8 mouse cellular contexts compared by ENCODE assay signal in genomic region chr7:59229183-59229911, GRCm38 (mm10). TPM values are rescaled to one million over a fixed set of nuclear protein-coding genes. Genes with fewer than 3 reads are reported as not detected.
DNase-seq lines count a peak whose midpoint lies in the region; ATAC-seq lines count a peak whose summit lies in the region.

No protein-coding gene starts in this region.

- H3K9me3 ChIP-seq in embryonic facial prominence, embryonic 15.5 days (replicated peaks), result no peaks in the 10 kb centered on the region
- no peaks in the 10 kb centered on the region for H3K9me3 ChIP-seq in heart, embryonic 10.5 days
- H3K9me3 ChIP-seq in liver, embryonic 16.5 days (replicated peaks; ENCODE audit: control insufficient read depth, low read length), result no peaks in the 10 kb centered on the region
- H3K9me3 ChIP-seq in neural tube, embryonic 12.5 days, result no peaks in the 10 kb centered on the region

- 0 out of 2 replicates have a peak, but pooled peaks cover 3% of the 10 kb centered on the region for H3K4me1 ChIP-seq in embryonic facial prominence, embryonic 15.5 days
- no peaks in the 10 kb centered on the region for H3K4me1 ChIP-seq in heart, embryonic 10.5 days
- H3K4me1 ChIP-seq in liver, embryonic 16.5 days (ENCODE audit: control insufficient read depth, low read depth, low read length), result peaks cover 5% of the 10 kb centered on the region; the same call in 1 of the 2 replicates
- H3K4me1 ChIP-seq in neural tube, embryonic 12.5 days, result 0 out of 2 replicates have a peak, but pooled peaks cover 8% of the 10 kb centered on the region

- ATAC-seq in embryonic facial prominence, embryonic 15.5 days (ENCODE audit: insufficient number of reproducible peaks, low FRiP score, low TSS enrichment, low read depth), result peak; percentile 67
- peak; percentile 17 for ATAC-seq in liver, embryonic 16.5 days (ENCODE audit: low read depth)
- peak; percentile 77 for ATAC-seq in neural tube, embryonic 12.5 days (ENCODE audit: low FRiP score, low read depth)

- WGBS in embryonic facial prominence, embryonic 15.5 days, result under 1% methylated on average over 51 of the region's 52 CpGs
- WGBS in heart, embryonic 10.5 days, result under 1% methylated on average over 52 of the region's 52 CpGs
- under 1% methylated on average over 52 of the region's 52 CpGs for WGBS in liver, embryonic 16.5 days (ENCODE audit: insufficient replicate concordance)
- WGBS in neural tube, embryonic 12.5 days, result under 1% methylated on average over 52 of the region's 52 CpGs

- H3K4me3 ChIP-seq in embryonic facial prominence, embryonic 15.5 days (replicated peaks), result peak overlapping the region; percentile 94
- peak overlapping the region; percentile 82 for H3K4me3 ChIP-seq in heart, embryonic 10.5 days
- peak overlapping the region; percentile 99 for H3K4me3 ChIP-seq in liver, embryonic 16.5 days (ENCODE audit: low read depth, low read length)
- H3K4me3 ChIP-seq in neural tube, embryonic 12.5 days, result peak overlapping the region; percentile 99

- H3K9ac ChIP-seq in embryonic facial prominence, embryonic 15.5 days, result peak overlapping the region; percentile 98
- H3K9ac ChIP-seq in liver, embryonic 16.5 days (ENCODE audit: low read depth, low read length), result peak overlapping the region; percentile 98
- H3K9ac ChIP-seq in neural tube, embryonic 12.5 days, result peak overlapping the region; percentile 97

- H3K27ac ChIP-seq in embryonic facial prominence, embryonic 15.5 days (replicated peaks), result peak overlapping the region; percentile 99
- H3K27ac ChIP-seq in heart, embryonic 10.5 days, result peak overlapping the region; percentile 95
- peak overlapping the region; percentile 96 for H3K27ac ChIP-seq in liver, embryonic 16.5 days (ENCODE audit: low read length)
- H3K27ac ChIP-seq in neural tube, embryonic 12.5 days, result peak overlapping the region; percentile 97

- no peaks in the 10 kb centered on the region for H3K27me3 ChIP-seq in embryonic facial prominence, embryonic 15.5 days
- no peaks in the 10 kb centered on the region for H3K27me3 ChIP-seq in heart, embryonic 10.5 days (ENCODE audit: insufficient read depth, poor library complexity, severe bottlenecking)
- no peaks in the 10 kb centered on the region for H3K27me3 ChIP-seq in liver, embryonic 16.5 days (ENCODE audit: control insufficient read depth, insufficient read depth, low read depth, low read length)
- H3K27me3 ChIP-seq in neural tube, embryonic 12.5 days (replicated peaks), result no peaks in the 10 kb centered on the region

- H3K36me3 ChIP-seq in embryonic facial prominence, embryonic 15.5 days, result no peaks in the 10 kb centered on the region
- H3K36me3 ChIP-seq in heart, embryonic 10.5 days, result no peaks in the 10 kb centered on the region
- H3K36me3 ChIP-seq in liver, embryonic 16.5 days (ENCODE audit: control insufficient read depth, insufficient read depth), result no peaks in the 10 kb centered on the region
- H3K36me3 ChIP-seq in neural tube, embryonic 12.5 days, result no peaks in the 10 kb centered on the region

- peak overlapping the region; percentile 56 for H3K4me2 ChIP-seq in embryonic facial prominence, embryonic 15.5 days (replicated peaks)
- H3K4me2 ChIP-seq in liver, embryonic 16.5 days (ENCODE audit: low read depth, low read length), result peak overlapping the region; percentile 69
- peak overlapping the region; percentile 66 for H3K4me2 ChIP-seq in neural tube, embryonic 12.5 days (replicated peaks)

- DNase-seq in CD4-positive helper T cell, adult 2 months (ENCODE audit: low read depth, low spot score), result peak; percentile 69
- peak; percentile 71 for DNase-seq in adrenal gland, postnatal 10 days
- peak; percentile 84 for DNase-seq in heart, embryonic 10.5 days (ENCODE audit: low spot score)
- peak; percentile 36 to 63 for DNase-seq in kidney, postnatal 36 days
- DNase-seq in thymus, postnatal 14 days, result peak; percentile 65

RNA-seq across cellular contexts. Expression of gene Ube3a, which starts 0.8 kb away (rescaled TPM):
- total RNA-seq in adrenal gland, postnatal 10 days (2021), result 100 to 1,000 TPM; 135 to 143 TPM
- 135 and 148 TPM in 2 replicates for polyA plus RNA-seq in embryonic facial prominence, embryonic 15.5 days (2015; fragmentation: Nextera tagmentation; extraction: Ambion mirVana)
- 111 TPM in 2 replicates for polyA plus RNA-seq in heart, embryonic 10.5 days (2016; fragmentation: Nextera tagmentation; extraction: Ambion mirVana)
- polyA plus RNA-seq in liver, embryonic 16.5 days (2015; fragmentation: Nextera tagmentation; extraction: Ambion mirVana), result 38.4 and 45.8 TPM in 2 replicates
- 209 and 225 TPM in 2 replicates for polyA plus RNA-seq in neural tube, embryonic 12.5 days (2016; fragmentation: Nextera tagmentation; extraction: Ambion mirVana)

Comparison
In these comparisons a context has a peak if more than half of its experiments do, and no peak if none do; other contexts are left out.
1. Peak in every context shown above with its lines: DNase-seq, ATAC-seq, H3K4me3 ChIP-seq and H3K27ac ChIP-seq.
2. ATAC-seq: peak in every context shown above with its lines; median percentile 77 in neural tube, embryonic 12.5 days; 67 in embryonic facial prominence, embryonic 15.5 days; 17 in liver, embryonic 16.5 days.